Mouse (Mus musculus): ENCODE measurements around the gene Btbd11.

GRCm38 (mm10) chr10:85486456-85486855 is 99.8 kb downstream of the Btbd11 start:
- TF ChIP-seq ZKSCAN1 (IDR thresholded peaks at IDR 0.05; ENCODE audit: borderline replicate concordance, low read depth, low read length), result no peak
- no peak for TF ChIP-seq EP300 (IDR thresholded peaks at IDR 0.05; ENCODE audit: low read length)
- no peak for TF ChIP-seq NRF1 (IDR thresholded peaks at IDR 0.05; ENCODE audit: low read depth, low read length)
- no peak for TF ChIP-seq JUN (IDR thresholded peaks at IDR 0.05; ENCODE audit: insufficient read depth, low read depth, low read length)
- no peak for TF ChIP-seq ZC3H11A (IDR thresholded peaks at IDR 0.05; ENCODE audit: low read depth, low read length)
- no peak for TF ChIP-seq CTCF (conservative IDR thresholded peaks at IDR 0.05 in 1 of 2, IDR thresholded peaks at IDR 0.05 in 1 of 2; ENCODE audit: low read depth in 2 of 2, low read length in 2 of 2)
- no peak for TF ChIP-seq ELF1 (IDR thresholded peaks at IDR 0.05; ENCODE audit: low read depth, low read length)
- TF ChIP-seq BHLHE40 (IDR thresholded peaks at IDR 0.05; ENCODE audit: low read depth, low read length), result no peak
- no peak for TF ChIP-seq IRF4 (IDR thresholded peaks at IDR 0.05; ENCODE audit: low read depth, low read length)
- no peak for TF ChIP-seq POLR2A (IDR thresholded peaks at IDR 0.05; ENCODE audit: low read depth, low read length)

Measured in CH12.LX (cell line).